Mouse (Mus musculus): Measurements from ENCODE around the gene Msantd2.

DNA sequence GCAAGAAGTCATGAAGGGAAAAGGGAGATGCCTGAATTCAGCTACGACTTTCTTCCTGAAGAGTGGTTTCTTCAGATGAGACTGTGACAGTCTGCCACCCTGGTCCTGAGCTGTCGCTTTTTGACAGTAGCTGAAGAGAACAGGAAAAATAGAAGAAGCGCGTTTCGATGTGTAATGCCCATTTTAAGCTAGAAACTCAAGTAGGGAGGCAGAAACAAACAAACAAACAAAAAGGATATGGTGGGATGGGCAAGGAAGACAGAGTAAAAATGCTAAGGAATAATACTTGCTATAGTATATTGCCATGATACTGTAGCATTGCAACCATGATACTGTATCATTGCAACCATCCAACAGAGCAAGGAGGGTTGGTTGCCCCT lies 28.2 kb upstream of the Msantd2 start:
- TF ChIP-seq EP300 (IDR thresholded peaks at IDR 0.05; ENCODE audit: low read depth) (no peak), CTCF (IDR thresholded peaks at IDR 0.05; ENCODE audit: low read depth) (no peak)
